9 mouse cellular contexts compared by ENCODE assay signal in genomic region chr10:99577041-99577681, GRCm38 (mm10).
DNase-seq lines count a peak whose midpoint lies in the region; ATAC-seq and TF ChIP-seq lines count a peak whose summit lies in the region.
"Had no signal": no experiment of that assay in that cellular context is flagged by ENCODE, and none has a peak within 500 bp of the region (broad histone marks: within the 10 kb centered on the region; RNA-seq: fewer than 3 reads in every experiment).

No protein-coding gene starts in this region.

- H3K4me3 ChIP-seq in G1E (ENCODE audit: low read depth, low read length): no peak overlapping the region
- no peak overlapping the region for H3K4me3 ChIP-seq in cerebellum, adult 2 months (replicated peaks; ENCODE audit: insufficient read depth, low read depth, low read length)
- H3K4me3 ChIP-seq: myocyte had no signal

- no peaks in the 10 kb centered on the region for H3K27me3 ChIP-seq in G1E (ENCODE audit: insufficient read depth, low read length)
- H3K27me3 ChIP-seq in cerebellum, adult 2 months (ENCODE audit: control insufficient read depth, insufficient read depth, low read length): no peaks in the 10 kb centered on the region

- no peaks in the 10 kb centered on the region for H3K36me3 ChIP-seq in G1E (replicated peaks)

- no peak overlapping the region for H3K27ac ChIP-seq in cerebellum, adult 2 months (ENCODE audit: insufficient read depth, low read length)

- H3K4me1 ChIP-seq in G1E (ENCODE audit: insufficient read depth, low read depth, low read length): no peaks in the 10 kb centered on the region
- no peaks in the 10 kb centered on the region for H3K4me1 ChIP-seq in cerebellum, adult 2 months (ENCODE audit: control insufficient read depth, insufficient read depth, low read length)

- no peak for TF ChIP-seq CTCF in G1E (IDR thresholded peaks at IDR 0.05; ENCODE audit: low read depth, low read length)
- TF ChIP-seq CTCF in cerebellum, adult 2 months (IDR thresholded peaks at IDR 0.05; ENCODE audit: borderline replicate concordance, insufficient read depth, low read depth, low read length): peak; percentile 89

- 29% methylated on average over 12 of the region's 12 CpGs for WGBS in cerebellum, adult 2 months

- ATAC-seq in G1E (ENCODE audit: extremely low read depth, insufficient number of reproducible peaks, low FRiP score, poor library complexity, severe bottlenecking): peak; percentile 49

- DNase-seq in layer of hippocampus, adult 11-12 months (ENCODE audit: low spot score): peak; percentile 32
- no peak for DNase-seq in layer of hippocampus, adult 9-11 months
- DNase-seq in G1E (ENCODE audit: low spot score): no peak
- DNase-seq in cerebellum, adult 2 months: peak; percentile 42 to 44
- DNase-seq in forelimb bud, embryonic 11.5 days (ENCODE audit: low read depth, low spot score): peak; percentile 74
- DNase-seq in kidney, postnatal 10 days: peak; percentile 63
- peak; percentile 58 for DNase-seq in lung, postnatal 36 days
- peak; percentile 46 to 59 for DNase-seq in spleen, postnatal 36 days (ENCODE audit: low spot score in 2 of 2)

- peaks cover 10% of the 10 kb centered on the region for H3K9me3 ChIP-seq in G1E (replicated peaks)

- no peak for TF ChIP-seq POLR2A in cerebellum, adult 2 months (IDR thresholded peaks at IDR 0.05; ENCODE audit: borderline replicate concordance, insufficient read depth, low read length)

Comparison
In these comparisons a context has a peak if more than half of its experiments do, and no peak if none do; other contexts are left out.
1. DNase-seq: peak in layer of hippocampus, adult 11-12 months (single experiment), cerebellum, adult 2 months (2 of 2), forelimb bud, embryonic 11.5 days (single experiment), kidney, postnatal 10 days (single experiment), lung, postnatal 36 days (single experiment) and spleen, postnatal 36 days (2 of 2); none in layer of hippocampus, adult 9-11 months (single experiment) and G1E (single experiment).